Mouse (Mus musculus): Measurements from ENCODE around the gene Kcnk10. TPM values are rescaled to one million over a fixed set of nuclear protein-coding genes. Genes with fewer than 3 reads are reported as not detected.
A peak's percentile ranks its signal among the peaks of the same experiment; 100 is the strongest.

Gene Kcnk10
- total RNA-seq, 2 experiments from 2014 or later, result 15.9 to 18.1 TPM

DNA sequence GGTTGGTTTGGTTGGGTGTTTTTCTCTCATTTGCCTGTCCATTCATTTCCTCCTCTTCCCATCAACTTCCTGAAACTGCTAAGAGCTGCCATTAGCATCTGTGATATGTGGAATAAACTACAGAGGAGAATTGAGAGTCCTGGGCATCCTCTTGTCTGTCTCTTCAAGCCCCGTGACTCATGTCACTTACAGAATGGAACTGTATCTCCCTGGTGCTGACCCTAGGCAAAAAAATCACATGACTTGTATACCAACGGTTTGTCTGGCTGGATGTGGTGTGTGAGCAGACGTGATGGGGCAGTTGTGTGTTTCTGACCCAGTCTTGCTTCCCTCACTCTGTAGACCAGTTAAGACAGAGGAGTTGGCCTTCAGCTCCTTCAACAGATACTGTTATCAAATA, 134.4 kb downstream of the Kcnk10 start:
- intact Hi-C loops (cut with DNase I), result no loop called here
- TF ChIP-seq CTCF (IDR thresholded peaks at IDR 0.05), result no peak
- DNase-seq (ENCODE audit: extremely low spot score in 1 of 2, low spot score in 2 of 2), result no peak
- H3K27ac ChIP-seq, result no peak overlapping the region
- no peak overlapping the region for H3K4me3 ChIP-seq

DNA sequence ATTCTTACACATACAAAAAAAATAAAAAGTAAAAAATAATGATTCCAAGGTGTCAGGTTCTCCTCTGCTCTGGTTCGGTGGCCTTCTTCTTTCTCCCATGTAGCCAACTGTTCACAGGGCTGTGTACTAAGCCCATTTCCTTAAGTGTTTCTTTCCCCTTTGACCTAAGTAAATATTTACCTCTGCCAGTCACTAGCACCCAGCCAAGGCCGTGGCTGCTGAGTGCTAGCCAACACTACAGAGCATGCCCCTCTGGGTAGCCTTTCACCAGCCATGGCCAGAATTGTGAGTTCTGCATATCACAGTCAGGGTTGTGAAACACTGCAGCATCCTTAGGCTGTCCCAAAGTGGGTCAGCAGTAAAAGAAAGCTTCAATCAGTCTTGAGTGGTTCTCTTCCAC, 140.0 kb downstream of the Kcnk10 start:
- DNase-seq (ENCODE audit: extremely low spot score in 1 of 2, low spot score in 2 of 2), result no peak
- intact Hi-C loops (cut with DNase I), result no loop called here
- Histone ChIP-seq H3K4me3 (no peak overlapping the region), H3K27ac (no peak overlapping the region)
- TF ChIP-seq CTCF (IDR thresholded peaks at IDR 0.05), result no peak

DNA sequence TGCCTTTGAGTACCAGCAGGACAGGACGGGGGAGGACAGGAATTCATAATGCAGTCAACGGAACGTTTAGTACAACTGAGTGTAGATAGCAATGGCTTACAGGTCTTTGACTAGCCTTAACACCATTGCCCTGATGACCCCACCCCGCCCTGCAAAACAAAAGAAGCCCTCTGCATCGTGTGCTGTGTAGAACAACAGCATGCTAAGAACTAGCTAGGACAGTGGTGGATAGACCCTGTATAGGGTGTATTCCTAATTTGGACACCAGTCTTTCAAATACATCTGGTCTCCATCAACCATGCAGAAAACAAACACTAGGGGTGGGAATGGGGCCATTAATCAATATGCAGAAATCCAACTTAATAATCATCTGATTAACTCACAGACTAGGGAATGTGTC, 147.4 kb downstream of the Kcnk10 start:
- no peak overlapping the region for H3K4me3 ChIP-seq
- H3K27ac ChIP-seq, result no peak overlapping the region
- intact Hi-C loops (cut with DNase I), result no loop called here
- DNase-seq (ENCODE audit: extremely low spot score in 1 of 2, low spot score in 2 of 2), result no peak
- no peak for TF ChIP-seq CTCF (IDR thresholded peaks at IDR 0.05)

DNA sequence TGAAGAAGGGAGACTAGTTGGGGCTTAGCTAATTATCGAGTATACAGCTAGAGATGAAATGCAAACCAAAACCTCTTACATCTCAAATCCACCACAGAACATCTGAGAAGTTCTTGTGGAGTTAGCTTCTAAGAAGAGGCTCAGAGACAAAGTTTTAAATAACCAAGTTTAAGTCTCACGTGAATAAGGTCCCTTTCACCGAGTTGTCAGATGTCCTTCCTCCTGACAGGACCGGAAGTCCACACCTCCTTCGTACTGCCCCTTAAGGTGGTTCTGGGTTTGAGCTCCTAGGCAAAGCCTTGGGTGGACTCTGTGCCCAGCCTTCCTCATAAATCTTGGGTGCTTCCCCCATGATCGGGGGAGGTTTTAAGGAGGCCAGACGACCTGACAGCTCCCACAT, 156.8 kb downstream of the Kcnk10 start:
- no peak for TF ChIP-seq CTCF (IDR thresholded peaks at IDR 0.05)
- H3K27ac ChIP-seq, result no peak overlapping the region
- intact Hi-C loops (cut with DNase I), result no loop called here
- DNase-seq (ENCODE audit: extremely low spot score in 1 of 2, low spot score in 2 of 2), result no peak
- no peak overlapping the region for H3K4me3 ChIP-seq

DNA sequence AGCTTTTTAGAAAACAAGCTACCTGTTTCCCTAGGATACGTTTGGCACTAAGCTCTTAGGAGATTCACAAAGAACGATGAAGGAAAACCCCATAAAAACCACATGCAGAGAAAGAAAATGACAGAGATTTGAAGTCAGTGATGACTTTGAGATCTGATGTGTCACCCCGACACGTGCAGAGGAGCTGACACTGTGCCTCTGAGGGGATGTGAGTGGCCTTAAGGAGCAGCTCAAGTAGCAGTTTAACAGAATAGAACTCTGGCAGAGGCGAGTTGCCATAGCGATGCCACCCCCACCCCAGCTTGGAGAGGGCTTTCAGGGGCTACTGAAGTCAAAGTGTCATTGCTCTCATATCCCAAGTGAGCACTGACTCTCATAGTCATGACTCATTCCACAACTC, 158.3 kb downstream of the Kcnk10 start:
- intact Hi-C loops (cut with DNase I), result no loop called here
- no peak for DNase-seq (ENCODE audit: extremely low spot score in 1 of 2, low spot score in 2 of 2)
- no peak overlapping the region for H3K27ac ChIP-seq
- no peak overlapping the region for H3K4me3 ChIP-seq
- TF ChIP-seq CTCF (IDR thresholded peaks at IDR 0.05), result no peak

DNA sequence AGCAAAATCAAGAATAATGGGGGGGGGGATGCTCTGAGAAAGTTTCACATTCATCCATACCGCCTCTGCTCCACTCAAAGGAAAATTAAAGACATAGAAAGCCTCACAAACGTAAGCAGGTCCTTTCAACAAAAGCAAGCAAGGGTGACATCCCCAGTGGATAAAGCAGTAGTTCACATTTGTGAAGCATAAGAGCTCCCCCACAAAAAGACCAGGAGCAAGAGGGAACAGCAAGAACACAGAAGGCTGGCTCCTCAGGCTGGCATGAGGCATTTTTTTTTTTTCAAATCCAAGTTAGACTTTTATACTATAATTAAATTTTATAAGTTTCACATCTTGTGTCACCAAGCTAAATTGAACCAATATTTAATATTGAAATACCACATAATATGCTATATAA, 168.5 kb downstream of the Kcnk10 start:
- DNase-seq (ENCODE audit: extremely low spot score in 1 of 2, low spot score in 2 of 2), result peak in 1 of 2 experiments; percentile 15
- peak; percentile 47 for TF ChIP-seq CTCF (IDR thresholded peaks at IDR 0.05)
- intact Hi-C loops (cut with DNase I), result no loop called here
- Histone ChIP-seq H3K27ac (no peak overlapping the region), H3K4me3 (no peak overlapping the region)

DNA sequence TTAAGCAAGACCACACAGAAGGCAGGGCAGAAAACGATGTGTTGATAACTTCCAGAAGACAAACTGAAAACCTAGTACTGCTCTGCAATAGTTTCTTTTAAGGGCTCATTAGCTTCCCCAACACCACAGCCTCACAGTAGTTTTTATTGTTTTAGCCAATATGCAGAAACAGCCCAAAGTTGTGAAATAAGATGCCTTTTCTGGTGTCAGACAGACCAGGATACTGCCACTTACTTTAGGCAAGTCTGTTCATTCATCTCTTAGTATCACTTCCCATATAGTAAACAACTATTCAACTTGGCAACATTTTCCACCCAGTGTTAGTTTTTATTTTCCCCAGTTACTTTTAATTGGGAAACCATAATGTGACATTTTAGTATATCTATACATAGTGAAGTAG, 171.5 kb downstream of the Kcnk10 start:
- intact Hi-C loops (cut with DNase I), result no loop called here
- DNase-seq (ENCODE audit: extremely low spot score in 1 of 2, low spot score in 2 of 2), result no peak
- Histone ChIP-seq H3K4me3 (no peak overlapping the region), H3K27ac (no peak overlapping the region)
- no peak for TF ChIP-seq CTCF (IDR thresholded peaks at IDR 0.05)

DNA sequence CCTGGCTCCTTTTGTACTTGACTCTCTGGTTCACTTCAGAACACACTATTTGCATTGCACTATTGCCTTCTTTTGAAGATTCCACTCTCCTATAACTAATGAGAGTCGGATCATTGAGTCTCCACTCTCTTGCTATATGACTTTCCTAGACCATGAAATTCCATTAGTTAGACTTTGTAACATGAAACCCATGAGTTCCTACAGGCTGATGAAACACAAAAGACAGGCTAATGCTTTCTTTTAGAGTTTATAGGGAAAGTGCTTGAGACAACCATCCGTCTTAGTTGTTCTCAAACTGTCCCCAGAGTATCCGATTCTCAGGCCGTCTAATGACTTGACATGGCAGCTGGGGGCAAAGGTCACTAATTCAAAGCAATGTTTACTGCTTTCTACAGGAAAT, 172.0 kb downstream of the Kcnk10 start:
- H3K27ac ChIP-seq, result no peak overlapping the region
- no peak overlapping the region for H3K4me3 ChIP-seq
- DNase-seq (ENCODE audit: extremely low spot score in 1 of 2, low spot score in 2 of 2), result no peak
- no peak for TF ChIP-seq CTCF (IDR thresholded peaks at IDR 0.05)
- intact Hi-C loops (cut with DNase I), result no loop called here

DNA sequence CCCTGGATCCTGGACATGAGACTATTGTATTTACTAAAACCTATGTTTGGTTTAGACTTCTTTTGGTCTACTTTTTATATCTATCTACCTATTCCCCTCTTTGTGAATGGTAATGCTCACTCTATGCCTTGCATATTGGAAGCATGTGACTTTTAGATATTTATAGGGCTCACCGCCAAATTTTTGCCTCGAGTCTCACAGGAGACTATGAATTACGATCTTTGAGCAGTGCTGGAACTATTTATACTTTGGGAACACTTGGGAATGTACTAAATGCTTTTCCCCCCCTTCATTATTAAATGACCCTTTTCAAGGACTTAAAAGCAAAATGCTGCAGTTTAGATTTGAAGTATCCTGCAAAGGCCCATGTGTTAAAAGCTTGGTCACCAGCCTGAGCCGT, 181.5 kb downstream of the Kcnk10 start:
- Histone ChIP-seq H3K4me3 (no peak overlapping the region), H3K27ac (no peak overlapping the region)
- intact Hi-C loops (cut with DNase I), result no loop called here
- TF ChIP-seq CTCF (IDR thresholded peaks at IDR 0.05), result no peak
- DNase-seq (ENCODE audit: extremely low spot score in 1 of 2, low spot score in 2 of 2), result no peak

DNA sequence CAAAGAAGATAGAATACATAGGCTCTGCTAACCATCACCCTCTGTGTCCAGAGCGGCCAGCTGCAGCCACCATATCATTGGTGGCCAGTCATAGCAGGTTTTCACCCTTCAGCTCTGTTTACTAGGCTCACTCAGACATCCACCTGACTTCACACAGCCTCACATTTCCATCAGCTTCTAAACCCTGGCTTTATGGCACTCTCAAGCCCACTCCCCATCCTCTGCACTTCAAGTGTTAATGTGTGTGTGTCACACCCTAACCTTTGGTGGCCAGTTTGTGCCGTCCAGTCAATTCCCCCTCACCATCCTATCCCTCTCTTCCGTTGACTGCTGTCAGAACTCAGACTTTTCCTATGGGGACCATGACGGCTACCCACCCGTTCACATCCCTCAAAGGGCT, 184.0 kb downstream of the Kcnk10 start:
- no peak for DNase-seq (ENCODE audit: extremely low spot score in 1 of 2, low spot score in 2 of 2)
- TF ChIP-seq CTCF (IDR thresholded peaks at IDR 0.05), result no peak
- intact Hi-C loops (cut with DNase I), result no loop called here
- Histone ChIP-seq H3K4me3 (no peak overlapping the region), H3K27ac (no peak overlapping the region)

DNA sequence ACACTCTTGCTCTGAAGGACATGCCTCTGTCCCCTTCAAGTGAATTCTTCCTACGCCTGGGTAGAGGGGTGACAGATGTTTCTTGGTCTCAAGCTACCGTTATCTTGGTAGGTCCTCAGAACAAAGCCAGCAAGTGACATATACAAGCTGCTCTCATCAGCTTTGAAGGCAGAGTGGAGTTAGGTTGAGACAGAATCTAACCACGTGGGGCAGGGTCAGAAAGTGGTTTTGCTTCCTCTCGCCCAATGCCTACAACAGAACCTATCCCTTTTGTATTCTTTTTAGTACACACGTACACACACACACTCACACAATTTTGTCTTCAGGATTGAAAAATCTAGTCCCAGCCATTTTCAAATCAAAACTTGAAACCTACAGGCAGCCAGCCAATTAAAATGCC, 186.8 kb downstream of the Kcnk10 start:
- no peak for TF ChIP-seq CTCF (IDR thresholded peaks at IDR 0.05)
- DNase-seq (ENCODE audit: extremely low spot score in 1 of 2, low spot score in 2 of 2), result no peak
- Histone ChIP-seq H3K27ac (no peak overlapping the region), H3K4me3 (no peak overlapping the region)
- intact Hi-C loops (cut with DNase I), result no loop called here

DNA sequence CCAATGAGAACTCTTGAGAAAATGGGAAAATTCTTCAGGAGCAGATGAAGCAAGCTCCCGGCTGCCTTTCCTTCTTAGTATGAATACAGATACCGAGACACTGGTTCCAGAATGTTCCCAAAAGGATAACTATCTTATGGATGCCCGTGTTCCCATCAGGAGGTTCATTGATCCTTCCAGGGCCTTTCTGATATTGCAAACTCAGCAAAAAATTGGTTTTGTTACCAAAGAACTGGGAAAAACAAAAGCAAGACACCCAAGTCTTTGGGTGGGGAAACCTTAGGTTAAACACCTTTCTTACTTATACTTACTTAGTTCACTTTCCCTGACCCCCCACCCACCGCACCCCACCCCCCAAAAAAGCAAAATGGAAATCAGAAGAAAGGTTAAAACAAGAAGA, 188.5 kb downstream of the Kcnk10 start:
- intact Hi-C loops (cut with DNase I), result no loop called here
- DNase-seq (ENCODE audit: extremely low spot score in 1 of 2, low spot score in 2 of 2), result no peak
- TF ChIP-seq CTCF (IDR thresholded peaks at IDR 0.05), result no peak
- Histone ChIP-seq H3K27ac (no peak overlapping the region), H3K4me3 (no peak overlapping the region)

Other genes with a start within 250 kb of the Kcnk10 start
- gene Spata7, start 49.8 kb upstream of the Kcnk10 start, total RNA-seq (2021), result 10 to 100 TPM; 34.3 to 39.7 TPM
- 10 to 100 TPM in 1 of 2 experiments, 1 to 10 TPM in 1; 7.9 to 12.6 TPM for gene Ptpn21, start 159.1 kb upstream of the Kcnk10 start, total RNA-seq (2021)
- 10 to 100 TPM; 93.1 to 96.1 TPM for gene Zc3h14, start 168.7 kb upstream of the Kcnk10 start, total RNA-seq (2021)